Mouse (Mus musculus) lung, embryonic 14.5 days (tissue): ENCODE measurements around the gene Jag1. TPM values are rescaled to one million over a fixed set of nuclear protein-coding genes. Genes with fewer than 3 reads are reported as not detected.
A peak's percentile ranks its signal among the peaks of the same experiment; 100 is the strongest.

ENCODE experiments used
- ATAC-seq: fragments of 200-750 bp; cut with Nextera tagmentation; 2 replicates; pipeline ENCODE4 v1.8.0; 2017; ENCODE audit warnings: mild to moderate bottlenecking, moderate TSS enrichment, moderate library complexity; ENCODE audit not compliant: insufficient read depth
- DNase-seq: peaks from one replicate; pipeline ENCODE4 v3.0.0-alpha.2; 2015
- H3K27ac ChIP-seq: fragments of 300-500 bp; sonication (generic); 2 replicates; pipeline ENCODE4 v1.5.1; 2014; ENCODE audit warnings: low read depth, mild to moderate bottlenecking, moderate library complexity
- H3K27me3 ChIP-seq: fragments of 300-500 bp; sonication (generic); 2 replicates; pipeline ENCODE4 v1.6.1; 2014; ENCODE audit warnings: low read length, control low read depth; ENCODE audit not compliant: insufficient read depth
- H3K36me3 ChIP-seq: fragments of 300-500 bp; sonication (generic); 2 replicates; pipeline ENCODE4 v1.6.1; 2014; ENCODE audit warnings: control low read depth; ENCODE audit not compliant: insufficient read depth
- H3K4me1 ChIP-seq: fragments of 300-500 bp; sonication (generic); 2 replicates; pipeline ENCODE4 v1.6.1; 2014; ENCODE audit warnings: antibody characterized with exemption, control low read depth; ENCODE audit not compliant: insufficient read depth
- H3K4me2 ChIP-seq: fragments of 300-500 bp; sonication (generic); 2 replicates; pipeline ENCODE4 v1.6.1; 2014; ENCODE audit warnings: mild to moderate bottlenecking
- H3K4me3 ChIP-seq: fragments of 300-500 bp; sonication (generic); 2 replicates; pipeline ENCODE4 v1.5.1; 2014; ENCODE audit warnings: low read depth, low read length
- H3K9ac ChIP-seq: fragments of 300-500 bp; sonication (generic); 2 replicates; pipeline ENCODE4 v1.6.1; 2014
- H3K9me3 ChIP-seq: fragments of 300-500 bp; sonication (generic); 2 replicates; pipeline ENCODE4 v1.6.1; 2016; ENCODE audit warnings: low read depth, low read length, control low read depth
- CTCF ChIP-seq: IDR thresholded peaks from 2 replicates; pipeline ENCODE4 v1.5.1; 2016; ENCODE audit warnings: antibody characterized with exemption, low read depth
- WGBS: fragments of 180-500 bp; shearing (Covaris S2); extraction: QIAGEN DNeasy Blood & Tissue Kit; methylation state at CpG from one replicate; pipeline ENCODE4 v1.1.7; 2014; 5-methylcytosine and 5-hydroxymethylcytosine counted together
- polyA plus RNA-seq: library from polyadenylated mRNA; unstranded; fragments of >200 nt; fragmentation: Nextera tagmentation; extraction: Ambion mirVana; gene quantifications from 2 replicates; pipeline ENCODE4 v1.2.1, GENCODE M21; 2014

Jag1 gene
- 13.6 and 15.3 TPM in 2 replicates for polyA plus RNA-seq

- Histone ChIP-seq H3K4me2 (peak within 1 kb of the TSS; percentile 89), H3K27me3 (no peaks in the 10 kb centered on the region), H3K27ac (peak within 1 kb of the TSS; percentile 99), H3K9ac (peak within 1 kb of the TSS; percentile 80), H3K9me3 (no peaks in the 10 kb centered on the region), H3K4me3 (peak within 1 kb of the TSS; percentile 72), H3K4me1 (peaks cover 5% of the 10 kb centered on the region; the same call in 1 of the 2 replicates), H3K36me3 (no peaks in the 10 kb centered on the region)
- ATAC-seq (no peak), DNase-seq (peak; percentile 62)
- under 1% methylated on average over 59 of the region's 59 CpGs for WGBS
- no peak for TF ChIP-seq CTCF
These were observed at the start of gene Jag1 for GRCm38 (mm10) chr2:137116025-137116674. Gene Jag1 (minus strand): TSS chr2:137116644.

- H3K4me2 ChIP-seq, result no peak overlapping the region
- WGBS, result 29% methylated on average over 1 of the region's 1 CpGs
- ATAC-seq (no peak), DNase-seq (no peak)
- TF ChIP-seq CTCF, result no peak
- no peak overlapping the region for H3K4me3 ChIP-seq
- H3K4me1 ChIP-seq, result no peaks in the 10 kb centered on the region
- H3K9ac ChIP-seq, result no peak overlapping the region
- no peaks in the 10 kb centered on the region for H3K27me3 ChIP-seq
- H3K27ac ChIP-seq, result no peak overlapping the region
- no peaks in the 10 kb centered on the region for H3K36me3 ChIP-seq
- H3K9me3 ChIP-seq, result no peaks in the 10 kb centered on the region
These were observed 39.6 kb upstream of the Jag1 start for GRCm38 (mm10) chr2:137156018-137156417.

GRCm38 (mm10) chr2:137153825-137154224, 37.4 kb upstream of the Jag1 start:
- DNase-seq (no peak), ATAC-seq (peak; percentile 31; the same call in 1 of the 2 replicates)
- H3K4me2 ChIP-seq, result no peak overlapping the region
- no peak for TF ChIP-seq CTCF
- H3K4me1 ChIP-seq, result no peaks in the 10 kb centered on the region
- H3K9me3 ChIP-seq, result no peaks in the 10 kb centered on the region
- H3K36me3 ChIP-seq, result no peaks in the 10 kb centered on the region
- H3K9ac ChIP-seq, result no peak overlapping the region
- no peak overlapping the region for H3K4me3 ChIP-seq
- H3K27ac ChIP-seq, result no peak overlapping the region
- no peaks in the 10 kb centered on the region for H3K27me3 ChIP-seq
- WGBS, result 45% methylated on average over 4 of the region's 4 CpGs

DNA sequence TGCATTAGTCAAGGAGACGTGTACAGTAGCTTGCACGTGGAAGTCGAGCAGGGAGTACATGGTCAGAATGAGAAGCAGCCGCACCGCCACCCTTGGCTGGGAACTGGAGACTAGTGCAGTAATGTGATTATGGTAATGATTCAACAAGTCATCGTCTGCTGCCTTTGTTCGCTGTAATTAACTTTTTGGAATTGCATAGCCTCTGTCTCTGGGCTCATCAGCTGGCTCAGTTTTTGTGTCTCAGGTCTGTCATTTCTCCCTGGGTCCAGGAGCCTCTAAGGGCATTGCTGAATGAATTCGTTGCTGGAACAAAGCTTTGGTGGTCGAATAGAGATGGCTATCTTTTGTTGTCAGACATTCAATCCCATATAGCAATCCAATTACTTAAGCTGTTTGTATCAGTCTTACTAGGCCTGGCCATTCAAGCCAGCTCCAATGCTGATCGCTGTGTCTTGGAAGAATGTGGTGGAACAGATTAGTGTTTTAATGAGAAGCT, 36.8 kb upstream of the Jag1 start:
- no peaks in the 10 kb centered on the region for H3K4me1 ChIP-seq
- H3K9ac ChIP-seq, result no peak overlapping the region
- H3K36me3 ChIP-seq, result no peaks in the 10 kb centered on the region
- TF ChIP-seq CTCF, result no peak
- no peak overlapping the region for H3K4me2 ChIP-seq
- no peak overlapping the region for H3K27ac ChIP-seq
- DNase-seq (no peak), ATAC-seq (no peak)
- no peaks in the 10 kb centered on the region for H3K27me3 ChIP-seq
- no peaks in the 10 kb centered on the region for H3K9me3 ChIP-seq
- WGBS, result 76% methylated on average over 10 of the region's 10 CpGs
- H3K4me3 ChIP-seq, result no peak overlapping the region

GRCm38 (mm10) chr2:137150953-137151352, 34.5 kb upstream of the Jag1 start:
- WGBS, result 85% methylated on average over 3 of the region's 3 CpGs
- no peak for ATAC-seq
- Histone ChIP-seq H3K4me1 (no peaks in the 10 kb centered on the region), H3K36me3 (no peaks in the 10 kb centered on the region), H3K27me3 (no peaks in the 10 kb centered on the region), H3K9ac (no peak overlapping the region), H3K4me2 (no peak overlapping the region), H3K27ac (no peak overlapping the region), H3K4me3 (no peak overlapping the region), H3K9me3 (no peaks in the 10 kb centered on the region)
- DNase-seq, result no peak
- no peak for TF ChIP-seq CTCF

- no peak for DNase-seq
- Histone ChIP-seq H3K4me2 (no peak overlapping the region), H3K27me3 (no peaks in the 10 kb centered on the region), H3K4me3 (no peak overlapping the region), H3K27ac (no peak overlapping the region), H3K36me3 (no peaks in the 10 kb centered on the region), H3K9ac (no peak overlapping the region), H3K9me3 (no peaks in the 10 kb centered on the region), H3K4me1 (no peaks in the 10 kb centered on the region)
- WGBS, result 84% methylated on average over 2 of the region's 2 CpGs
- no peak for TF ChIP-seq CTCF
- no peak for ATAC-seq
These were observed 30.7 kb upstream of the Jag1 start for GRCm38 (mm10) chr2:137146938-137147666.

- TF ChIP-seq CTCF, result no peak
- 86% methylated on average over 1 of the region's 1 CpGs for WGBS
These were observed 21.6 kb upstream of the Jag1 start for GRCm38 (mm10) chr2:137138063-137138462.

More at GRCm38 (mm10) chr2:137138063-137138462, 21.6 kb upstream of the Jag1 start:
- Histone ChIP-seq H3K9ac (no peak overlapping the region), H3K4me1 (no peaks in the 10 kb centered on the region), H3K27me3 (no peaks in the 10 kb centered on the region), H3K4me2 (no peak overlapping the region), H3K4me3 (no peak overlapping the region), H3K36me3 (no peaks in the 10 kb centered on the region), H3K9me3 (no peaks in the 10 kb centered on the region), H3K27ac (no peak overlapping the region)
- ATAC-seq (no peak), DNase-seq (no peak)
